Mouse (Mus musculus): ENCODE measurements at regions not wholly inside any gene's neighbourhood (a gene's known extent, or its start where the extent isn't known, plus 50 kb on each side); places are given as distances from the start of the nearest gene placed in this dataset.

- TF ChIP-seq POLR2AphosphoS2 (IDR thresholded peaks at IDR 0.05; ENCODE audit: insufficient read length, low read depth) (no peak), POLR2A (IDR thresholded peaks at IDR 0.05; ENCODE audit: insufficient read length, low read depth) (no peak), MAX (IDR thresholded peaks at IDR 0.05; ENCODE audit: low read depth) (no peak), CEBPB (IDR thresholded peaks at IDR 0.05; ENCODE audit: insufficient read depth, poor library complexity, severe bottlenecking) (no peak), USF1 (IDR thresholded peaks at IDR 0.05; ENCODE audit: low read depth) (no peak), MYOG (IDR thresholded peaks at IDR 0.05; ENCODE audit: control insufficient read depth in 1 of 3, insufficient read depth in 1 of 3, insufficient read length in 2 of 3, low read depth in 2 of 3) (no peak), E2F4 (IDR thresholded peaks at IDR 0.05; ENCODE audit: insufficient read depth) (no peak), MYOD1 (IDR thresholded peaks at IDR 0.05; ENCODE audit: control insufficient read depth in 1 of 3, insufficient read length in 2 of 3, low read depth in 2 of 3) (no peak), REST (IDR thresholded peaks at IDR 0.05; ENCODE audit: insufficient read depth, insufficient read length) (no peak)
Measured at GRCm38 (mm10) chr2:128312084-128312594, 186.3 kb downstream of the Bcl2l11 start.
